Mouse (Mus musculus): ENCODE results near the gene Snx18. TPM values are rescaled to one million over a fixed set of nuclear protein-coding genes. Genes with fewer than 3 reads are reported as not detected.

The Snx18 gene
- polyA plus RNA-seq, 1 experiment from 2014 or later: 30.2 TPM

- ATAC-seq (ENCODE audit: insufficient read depth): no peak
- no peak for DNase-seq
- Histone ChIP-seq H3K36me3 (ENCODE audit: insufficient read depth) (no peaks in the 10 kb centered on the region), H3K4me1 (ENCODE audit: insufficient read depth) (no peaks in the 10 kb centered on the region), H3K4me3 (ENCODE audit: low read depth, low read length) (no peak overlapping the region), H3K4me2 (no peak overlapping the region), H3K9me3 (ENCODE audit: low read depth, low read length) (no peaks in the 10 kb centered on the region), H3K27me3 (ENCODE audit: insufficient read depth, low read length) (no peaks in the 10 kb centered on the region), H3K27ac (ENCODE audit: low read depth) (no peak overlapping the region), H3K9ac (no peak overlapping the region)
- no peak for TF ChIP-seq CTCF (IDR thresholded peaks at IDR 0.05; ENCODE audit: low read depth)
- WGBS: 80% methylated on average over 5 of the region's 5 CpGs
Observed at GRCm38 (mm10) chr13:113566951-113567350, 51.4 kb downstream of the Snx18 start.

GRCm38 (mm10) chr13:113566411-113566810 lies 52.0 kb downstream of the Snx18 start:
- no peak overlapping the region for H3K27ac ChIP-seq (ENCODE audit: low read depth)
- ATAC-seq (ENCODE audit: insufficient read depth): no peak
- no peak for DNase-seq
- H3K27me3 ChIP-seq (ENCODE audit: insufficient read depth, low read length): no peaks in the 10 kb centered on the region
- no peak overlapping the region for H3K4me3 ChIP-seq (ENCODE audit: low read depth, low read length)
- no peak for TF ChIP-seq CTCF (IDR thresholded peaks at IDR 0.05; ENCODE audit: low read depth)
- no peaks in the 10 kb centered on the region for H3K36me3 ChIP-seq (ENCODE audit: insufficient read depth)
- no peak overlapping the region for H3K4me2 ChIP-seq
- WGBS: 85% methylated on average over 7 of the region's 7 CpGs
- H3K9ac ChIP-seq: no peak overlapping the region
- H3K4me1 ChIP-seq (ENCODE audit: insufficient read depth): no peaks in the 10 kb centered on the region
- H3K9me3 ChIP-seq (ENCODE audit: low read depth, low read length): no peaks in the 10 kb centered on the region

GRCm38 (mm10) chr13:113559646-113560045 lies 58.7 kb downstream of the Snx18 start:
- no peaks in the 10 kb centered on the region for H3K36me3 ChIP-seq (ENCODE audit: insufficient read depth)
- no peak overlapping the region for H3K4me2 ChIP-seq
- no peaks in the 10 kb centered on the region for H3K4me1 ChIP-seq (ENCODE audit: insufficient read depth)
- no peak overlapping the region for H3K9ac ChIP-seq
- H3K27ac ChIP-seq (ENCODE audit: low read depth): no peak overlapping the region
- TF ChIP-seq CTCF (IDR thresholded peaks at IDR 0.05; ENCODE audit: low read depth): no peak
- H3K27me3 ChIP-seq (ENCODE audit: insufficient read depth, low read length): no peaks in the 10 kb centered on the region
- H3K4me3 ChIP-seq (ENCODE audit: low read depth, low read length): no peak overlapping the region
- WGBS: 79% methylated on average over 9 of the region's 9 CpGs
- no peak for ATAC-seq (ENCODE audit: insufficient read depth)
- no peak for DNase-seq
- H3K9me3 ChIP-seq (ENCODE audit: low read depth, low read length): no peaks in the 10 kb centered on the region

GRCm38 (mm10) chr13:113556538-113556937 lies 61.8 kb downstream of the Snx18 start:
- H3K27me3 ChIP-seq (ENCODE audit: insufficient read depth, low read length): no peaks in the 10 kb centered on the region
- DNase-seq: no peak
- H3K36me3 ChIP-seq (ENCODE audit: insufficient read depth): no peaks in the 10 kb centered on the region
- no peak overlapping the region for H3K4me3 ChIP-seq (ENCODE audit: low read depth, low read length)
- H3K27ac ChIP-seq (ENCODE audit: low read depth): no peak overlapping the region
- no peaks in the 10 kb centered on the region for H3K4me1 ChIP-seq (ENCODE audit: insufficient read depth)
- no peak overlapping the region for H3K4me2 ChIP-seq
- no peak overlapping the region for H3K9ac ChIP-seq
- no peak for TF ChIP-seq CTCF (IDR thresholded peaks at IDR 0.05; ENCODE audit: low read depth)
- ATAC-seq (ENCODE audit: insufficient read depth): no peak
- no peaks in the 10 kb centered on the region for H3K9me3 ChIP-seq (ENCODE audit: low read depth, low read length)

GRCm38 (mm10) chr13:113555226-113555625 lies 63.1 kb downstream of the Snx18 start:
- no peak overlapping the region for H3K9ac ChIP-seq
- WGBS: 56% methylated on average over 2 of the region's 2 CpGs
- no peaks in the 10 kb centered on the region for H3K9me3 ChIP-seq (ENCODE audit: low read depth, low read length)
- H3K4me1 ChIP-seq (ENCODE audit: insufficient read depth): no peaks in the 10 kb centered on the region
- no peak overlapping the region for H3K4me2 ChIP-seq
- TF ChIP-seq CTCF (IDR thresholded peaks at IDR 0.05; ENCODE audit: low read depth): no peak
- peak; percentile 76; the same call in 1 of the 2 replicates for ATAC-seq (ENCODE audit: insufficient read depth)
- no peak overlapping the region for H3K27ac ChIP-seq (ENCODE audit: low read depth)
- no peaks in the 10 kb centered on the region for H3K27me3 ChIP-seq (ENCODE audit: insufficient read depth, low read length)
- H3K36me3 ChIP-seq (ENCODE audit: insufficient read depth): no peaks in the 10 kb centered on the region
- DNase-seq: peak; percentile 80
- no peak overlapping the region for H3K4me3 ChIP-seq (ENCODE audit: low read depth, low read length)

- Histone ChIP-seq H3K4me1 (ENCODE audit: insufficient read depth) (no peaks in the 10 kb centered on the region), H3K4me3 (ENCODE audit: low read depth, low read length) (no peak overlapping the region), H3K4me2 (no peak overlapping the region), H3K27me3 (ENCODE audit: insufficient read depth, low read length) (no peaks in the 10 kb centered on the region), H3K27ac (ENCODE audit: low read depth) (no peak overlapping the region), H3K36me3 (ENCODE audit: insufficient read depth) (no peaks in the 10 kb centered on the region), H3K9ac (no peak overlapping the region), H3K9me3 (ENCODE audit: low read depth, low read length) (no peaks in the 10 kb centered on the region)
- DNase-seq (no peak), ATAC-seq (ENCODE audit: insufficient read depth) (no peak)
- no peak for TF ChIP-seq CTCF (IDR thresholded peaks at IDR 0.05; ENCODE audit: low read depth)
- WGBS: 71% methylated on average over 5 of the region's 5 CpGs
Observed at GRCm38 (mm10) chr13:113553603-113554230, 64.6 kb downstream of the Snx18 start.

- TF ChIP-seq CTCF (IDR thresholded peaks at IDR 0.05; ENCODE audit: low read depth): no peak
- no peaks in the 10 kb centered on the region for H3K36me3 ChIP-seq (ENCODE audit: insufficient read depth)
- H3K4me2 ChIP-seq: no peak overlapping the region
- H3K9ac ChIP-seq: no peak overlapping the region
- no peaks in the 10 kb centered on the region for H3K27me3 ChIP-seq (ENCODE audit: insufficient read depth, low read length)
- no peaks in the 10 kb centered on the region for H3K9me3 ChIP-seq (ENCODE audit: low read depth, low read length)
- no peak overlapping the region for H3K27ac ChIP-seq (ENCODE audit: low read depth)
- no peaks in the 10 kb centered on the region for H3K4me1 ChIP-seq (ENCODE audit: insufficient read depth)
- ATAC-seq (ENCODE audit: insufficient read depth): no peak
- DNase-seq: no peak
- no peak overlapping the region for H3K4me3 ChIP-seq (ENCODE audit: low read depth, low read length)
- 63% methylated on average over 1 of the region's 1 CpGs for WGBS
Observed at GRCm38 (mm10) chr13:113552341-113552740, 66.0 kb downstream of the Snx18 start.
